Mouse (Mus musculus) heart, postnatal 0 days (tissue): ENCODE results near the gene Ric3. TPM values are rescaled to one million over a fixed set of nuclear protein-coding genes. Genes with fewer than 3 reads are reported as not detected.

ENCODE experiments used
- ATAC-seq: fragments of 200-750 bp; cut with Nextera tagmentation; 2 replicates; pipeline ENCODE4 v1.8.0; 2017; ENCODE audit warnings: low read depth, moderate number of reproducible peaks, moderate library complexity; ENCODE audit not compliant: insufficient read depth
- DNase-seq: peaks from one replicate; pipeline ENCODE4 v3.0.0-alpha.2; 2016; ENCODE audit warnings: low spot score
- H3K27ac ChIP-seq: fragments of 300-500 bp; sonication (generic); 2 replicates; pipeline ENCODE4 v1.5.1; 2014; ENCODE audit warnings: low read depth, mild to moderate bottlenecking
- H3K27me3 ChIP-seq: fragments of 300-500 bp; sonication (generic); 2 replicates; pipeline ENCODE4 v1.6.1; 2014; ENCODE audit warnings: low read length, mixed read lengths; ENCODE audit not compliant: control insufficient read depth, insufficient read depth
- H3K36me3 ChIP-seq: fragments of 300-500 bp; sonication (generic); replicated peaks from 2 replicates; pipeline ENCODE4 v1.6.1; 2014; ENCODE audit warnings: low read length, mixed read lengths; ENCODE audit not compliant: control insufficient read depth, insufficient read depth
- H3K4me1 ChIP-seq: fragments of 300-500 bp; sonication (generic); 2 replicates; pipeline ENCODE4 v1.6.1; 2014; ENCODE audit warnings: antibody characterized with exemption; ENCODE audit not compliant: control insufficient read depth, insufficient read depth
- H3K4me2 ChIP-seq: fragments of 300-500 bp; sonication (generic); 2 replicates; pipeline ENCODE4 v1.6.1; 2014; ENCODE audit warnings: low read depth, mild to moderate bottlenecking, low read length, moderate library complexity
- H3K4me3 ChIP-seq: fragments of 300-500 bp; sonication (generic); 2 replicates; pipeline ENCODE4 v1.5.1; 2014; ENCODE audit warnings: low read depth, low read length
- H3K9ac ChIP-seq: fragments of 300-500 bp; sonication (generic); replicated peaks from 2 replicates; pipeline ENCODE4 v1.6.1; 2014; ENCODE audit warnings: low read depth, low read length, mixed read lengths
- H3K9me3 ChIP-seq: fragments of 300-500 bp; sonication (generic); replicated peaks from 2 replicates; pipeline ENCODE4 v1.6.1; 2016; ENCODE audit warnings: low read length; ENCODE audit not compliant: control insufficient read depth
- CTCF ChIP-seq: IDR thresholded peaks from 2 replicates; pipeline ENCODE4 v1.5.1; 2016; ENCODE audit warnings: antibody characterized with exemption, control low read depth, low read depth
- EP300 ChIP-seq: IDR thresholded peaks from 2 replicates; pipeline ENCODE4 v1.6.1; 2016; ENCODE audit warnings: antibody characterized with exemption, low read depth
- WGBS: fragments of 180-500 bp; shearing (Covaris S2); extraction: QIAGEN DNeasy Blood & Tissue Kit; methylation state at CpG from one replicate; pipeline ENCODE4 v1.1.7; 2014; 5-methylcytosine and 5-hydroxymethylcytosine counted together
- polyA plus RNA-seq: library from polyadenylated mRNA; unstranded; fragments of >200 nt; fragmentation: Nextera tagmentation; extraction: Ambion mirVana; gene quantifications from 2 replicates; pipeline ENCODE4 v1.2.1, GENCODE M21; 2015
- total RNA-seq: library from RNA; depleted of rRNA; stranded (reverse); fragments of >200 nt; gene quantifications from 2 replicates; pipeline ENCODE4 v1.2.3, GENCODE M21; 2014; ENCODE audit warnings: low replicate concordance

The Ric3 gene
- total and polyA plus RNA-seq, 2 experiments from 2014 or later = 0.38 to 0.42 TPM

GRCm38 (mm10) chr7:109027721-109028120, 55.4 kb downstream of the Ric3 start:
- TF ChIP-seq EP300 (no peak), CTCF (no peak)
- H3K9ac ChIP-seq = no peak overlapping the region

GRCm38 (mm10) chr7:109026976-109027375, 56.2 kb downstream of the Ric3 start:
- Histone ChIP-seq H3K4me3 (no peak overlapping the region), H3K4me2 (no peak overlapping the region), H3K9me3 (no peaks in the 10 kb centered on the region), H3K4me1 (no peaks in the 10 kb centered on the region), H3K36me3 (no peaks in the 10 kb centered on the region), H3K9ac (no peak overlapping the region), H3K27me3 (no peaks in the 10 kb centered on the region), H3K27ac (no peak overlapping the region)
- TF ChIP-seq CTCF (no peak), EP300 (no peak)
- ATAC-seq (no peak), DNase-seq (no peak)
- WGBS = 79% methylated on average over 9 of the region's 9 CpGs

More at GRCm38 (mm10) chr7:109027721-109028120, 55.4 kb downstream of the Ric3 start:
- Histone ChIP-seq H3K4me1 (no peaks in the 10 kb centered on the region), H3K9me3 (no peaks in the 10 kb centered on the region), H3K27me3 (no peaks in the 10 kb centered on the region), H3K4me2 (no peak overlapping the region), H3K36me3 (no peaks in the 10 kb centered on the region), H3K27ac (no peak overlapping the region), H3K4me3 (no peak overlapping the region)
- no peak for DNase-seq
- 89% methylated on average over 7 of the region's 7 CpGs for WGBS
- ATAC-seq = no peak

DNA sequence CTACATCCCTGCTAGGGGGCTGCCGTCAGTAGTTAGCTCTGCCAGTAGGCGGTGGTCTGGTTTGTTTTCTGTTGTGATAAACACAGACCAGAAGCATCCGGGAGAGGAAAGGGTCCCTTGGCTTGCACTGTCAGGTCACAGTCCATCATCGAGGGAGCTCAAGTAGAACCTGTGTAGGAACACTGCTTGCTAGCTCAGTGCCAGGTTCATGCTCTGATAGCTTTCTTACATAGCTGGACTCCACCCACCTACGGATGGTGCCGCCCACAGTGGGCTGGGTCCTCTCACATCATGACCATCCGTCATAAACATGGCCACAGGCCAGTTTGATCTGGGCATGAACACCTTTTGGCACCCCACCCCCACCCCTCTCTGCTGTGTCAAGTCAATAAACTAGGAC, 57.4 kb downstream of the Ric3 start:
- no peaks in the 10 kb centered on the region for H3K36me3 ChIP-seq
- no peak overlapping the region for H3K27ac ChIP-seq
- DNase-seq = no peak
- ATAC-seq = no peak
- no peak for TF ChIP-seq CTCF
- no peak for TF ChIP-seq EP300
- H3K27me3 ChIP-seq = no peaks in the 10 kb centered on the region
- no peaks in the 10 kb centered on the region for H3K9me3 ChIP-seq
- H3K4me2 ChIP-seq = no peak overlapping the region
- H3K9ac ChIP-seq = no peak overlapping the region
- WGBS = 68% methylated on average over 7 of the region's 7 CpGs
- no peaks in the 10 kb centered on the region for H3K4me1 ChIP-seq
- H3K4me3 ChIP-seq = no peak overlapping the region

GRCm38 (mm10) chr7:109021428-109021827, 61.7 kb downstream of the Ric3 start:
- Histone ChIP-seq H3K9ac (no peak overlapping the region), H3K4me3 (no peak overlapping the region), H3K9me3 (no peaks in the 10 kb centered on the region), H3K36me3 (no peaks in the 10 kb centered on the region), H3K4me1 (no peaks in the 10 kb centered on the region), H3K27ac (no peak overlapping the region), H3K4me2 (no peak overlapping the region), H3K27me3 (0 out of 2 replicates have a peak, but pooled peaks cover 5% of the 10 kb centered on the region)
- 11% methylated on average over 3 of the region's 3 CpGs for WGBS
- ATAC-seq (no peak; the same call in 1 of the 2 replicates), DNase-seq (peak; percentile 43)
- TF ChIP-seq CTCF (peak; percentile 69), EP300 (no peak)

- Histone ChIP-seq H3K4me1 (no peaks in the 10 kb centered on the region), H3K9me3 (no peaks in the 10 kb centered on the region), H3K27me3 (0 out of 2 replicates have a peak, but pooled peaks cover 5% of the 10 kb centered on the region), H3K27ac (no peak overlapping the region), H3K4me3 (no peak overlapping the region), H3K4me2 (no peak overlapping the region), H3K36me3 (no peaks in the 10 kb centered on the region), H3K9ac (no peak overlapping the region)
- 79% methylated on average over 7 of the region's 7 CpGs for WGBS
- TF ChIP-seq CTCF = no peak
- TF ChIP-seq EP300 = no peak
- ATAC-seq = no peak
- no peak for DNase-seq
Measured at GRCm38 (mm10) chr7:109019243-109019642, 63.9 kb downstream of the Ric3 start.

DNA sequence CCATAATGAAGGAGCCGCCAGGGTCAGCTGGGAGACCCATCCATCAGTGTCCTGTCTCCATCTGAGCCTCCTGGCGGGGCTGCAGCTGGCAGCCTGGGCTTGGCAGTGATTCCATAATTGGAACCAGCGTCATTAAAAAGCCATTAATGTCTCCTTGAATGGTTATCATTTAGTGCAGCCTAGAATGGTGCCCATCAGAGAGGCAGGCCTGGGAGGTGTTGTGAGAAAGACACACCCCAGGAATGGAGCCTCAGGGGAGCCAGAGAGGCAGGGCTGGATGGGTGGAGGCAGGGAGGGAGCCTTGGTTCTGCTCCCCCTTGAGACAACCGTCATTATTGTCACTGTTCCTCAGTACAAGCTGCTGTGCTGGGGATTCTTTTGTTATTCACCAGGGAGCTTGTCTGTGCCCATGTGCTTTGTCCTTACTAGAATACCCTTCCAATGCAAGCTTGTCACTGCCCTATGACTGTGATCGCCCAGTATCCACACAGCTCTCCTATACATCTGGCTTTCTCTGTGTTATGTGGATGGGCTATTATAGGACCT, 66.7 kb downstream of the Ric3 start:
- Histone ChIP-seq H3K27ac (no peak overlapping the region), H3K9me3 (no peaks in the 10 kb centered on the region), H3K9ac (no peak overlapping the region), H3K36me3 (no peaks in the 10 kb centered on the region), H3K4me1 (no peaks in the 10 kb centered on the region), H3K4me3 (no peak overlapping the region), H3K4me2 (no peak overlapping the region), H3K27me3 (peaks cover 23% of the 10 kb centered on the region)
- WGBS = 48% methylated on average over 5 of the region's 5 CpGs
- TF ChIP-seq CTCF = no peak
- TF ChIP-seq EP300 = no peak
- ATAC-seq (no peak), DNase-seq (no peak)
